Mouse (Mus musculus): ENCODE data around the gene Mpeg1. TPM values are rescaled to one million over a fixed set of nuclear protein-coding genes. Genes with fewer than 3 reads are reported as not detected.

The Mpeg1 gene
- polyA plus RNA-seq, 1 experiment: 2,361 TPM

DNA sequence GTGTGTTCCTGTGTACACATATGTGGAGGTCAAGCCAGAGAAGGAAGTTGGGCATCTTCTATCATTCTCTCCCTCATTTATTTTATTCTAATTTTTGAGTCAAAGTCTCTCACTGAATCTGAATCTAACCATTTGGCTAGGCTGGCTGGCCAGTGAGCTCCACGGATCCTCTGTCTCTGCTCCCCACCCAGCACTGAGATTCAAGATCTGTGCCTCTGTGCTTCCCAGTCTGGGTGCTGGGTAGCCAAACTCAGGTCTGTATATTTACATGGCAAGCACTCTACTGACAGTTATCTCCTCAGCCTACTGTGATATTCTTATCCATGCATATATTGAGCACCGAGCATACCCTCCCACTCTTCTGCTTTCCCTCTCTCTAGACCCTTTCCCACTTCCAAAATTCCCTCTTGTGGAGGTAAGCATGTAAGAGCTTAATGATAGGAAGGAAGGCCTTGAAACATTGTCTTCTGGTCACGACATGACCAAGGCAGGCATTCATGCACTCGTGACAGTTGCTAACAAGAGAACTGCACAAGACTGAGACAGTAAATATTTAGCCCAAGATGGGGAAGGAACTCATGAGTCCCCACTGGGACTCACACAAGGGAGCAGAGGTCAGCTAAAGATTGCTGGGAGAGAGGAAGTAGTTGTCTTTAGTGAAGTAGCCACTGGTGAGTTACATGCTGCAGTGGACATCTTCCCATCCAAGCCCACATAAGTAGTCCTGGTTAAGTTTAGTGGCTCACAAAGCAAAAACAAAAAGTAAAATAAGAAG lies 24.6 kb upstream of the Mpeg1 start:
- no peak overlapping the region for H3K4me3 ChIP-seq (ENCODE audit: insufficient read depth, low read length)
- peak overlapping the region; percentile 98 for H3K27ac ChIP-seq (ENCODE audit: insufficient read depth, low read depth, low read length)

DNA sequence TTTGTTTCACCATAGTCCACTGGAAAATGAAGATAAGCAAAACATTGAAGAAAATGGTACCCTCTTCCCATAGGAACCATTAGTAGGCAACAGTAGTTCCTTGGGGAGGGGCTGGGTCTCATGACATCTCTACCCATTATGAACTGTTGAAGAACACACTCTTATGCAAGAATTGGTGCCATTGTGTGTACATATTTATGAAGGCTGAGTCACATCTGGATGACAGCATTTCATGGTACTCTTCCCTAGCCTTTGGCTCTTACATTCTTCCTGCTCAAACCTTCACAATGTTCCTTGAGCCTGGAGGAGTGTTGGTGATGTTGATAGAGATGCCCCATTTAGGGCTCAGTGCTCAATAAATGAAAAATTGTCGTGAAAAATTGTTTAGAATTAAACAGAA lies 21.0 kb upstream of the Mpeg1 start:
- H3K27ac ChIP-seq (ENCODE audit: insufficient read depth, low read depth, low read length): peak overlapping the region; percentile 96
- H3K4me1 ChIP-seq (ENCODE audit: control insufficient read depth, insufficient read depth, low read length): peaks cover 53% of the 10 kb centered on the region
- TF ChIP-seq POLR2A (IDR thresholded peaks at IDR 0.05; ENCODE audit: borderline replicate concordance, low read depth, low read length): no peak
- no peak for TF ChIP-seq CTCF (IDR thresholded peaks at IDR 0.05; ENCODE audit: low read depth, low read length)
- H3K4me3 ChIP-seq (ENCODE audit: insufficient read depth, low read length): no peak overlapping the region

More for the DNA sequence above, 24.6 kb upstream of the Mpeg1 start:
- TF ChIP-seq POLR2A (IDR thresholded peaks at IDR 0.05; ENCODE audit: borderline replicate concordance, low read depth, low read length): no peak
- TF ChIP-seq CTCF (IDR thresholded peaks at IDR 0.05; ENCODE audit: low read depth, low read length): no peak
- H3K4me1 ChIP-seq (ENCODE audit: control insufficient read depth, insufficient read depth, low read length): peaks cover 48% of the 10 kb centered on the region

DNA sequence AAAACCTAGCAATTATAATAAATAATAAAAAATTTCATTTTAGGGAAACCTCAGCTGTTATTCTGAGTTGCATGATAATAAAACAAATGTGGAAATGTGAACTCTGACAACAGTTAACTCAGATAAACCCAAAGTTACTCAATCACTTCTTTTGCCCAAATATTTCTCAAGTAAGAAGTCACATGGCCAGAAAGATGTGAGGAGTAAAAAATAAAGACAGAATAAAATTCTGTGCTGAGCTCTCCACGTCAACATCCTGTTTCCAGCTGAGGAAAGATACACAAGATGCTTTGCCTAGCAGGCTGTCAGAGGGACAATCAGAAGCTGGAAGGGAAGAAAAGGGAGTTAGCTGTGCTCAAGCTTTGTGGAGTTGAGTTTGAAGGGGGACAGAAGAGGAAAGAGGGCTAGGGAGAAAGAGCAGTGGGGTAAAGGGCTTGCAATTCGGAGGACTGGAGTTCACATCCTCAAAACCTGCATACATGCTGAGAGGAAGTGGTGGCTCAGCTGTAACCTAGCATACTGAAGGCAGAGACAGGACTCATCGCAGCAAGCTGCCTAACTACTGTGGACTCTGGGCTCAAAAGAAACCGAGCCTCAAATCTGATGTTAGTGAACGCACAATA lies 20.4 kb upstream of the Mpeg1 start:
- TF ChIP-seq CTCF (IDR thresholded peaks at IDR 0.05; ENCODE audit: low read depth, low read length): no peak
- Histone ChIP-seq H3K4me3 (ENCODE audit: insufficient read depth, low read length) (peak overlapping the region; percentile 26), H3K4me1 (ENCODE audit: control insufficient read depth, insufficient read depth, low read length) (peaks cover 49% of the 10 kb centered on the region), H3K27ac (ENCODE audit: insufficient read depth, low read depth, low read length) (peak overlapping the region; percentile 100)

- TF ChIP-seq CTCF (IDR thresholded peaks at IDR 0.05; ENCODE audit: low read depth, low read length) (no peak), POLR2A (IDR thresholded peaks at IDR 0.05; ENCODE audit: borderline replicate concordance, low read depth, low read length) (no peak)
These were observed 18.0 kb upstream of the Mpeg1 start for GRCm38 (mm10) chr19:12442560-12442959.

GRCm38 (mm10) chr19:12445014-12445413 lies 15.6 kb upstream of the Mpeg1 start:
- no peak for TF ChIP-seq POLR2A (IDR thresholded peaks at IDR 0.05; ENCODE audit: borderline replicate concordance, low read depth, low read length)
- no peak for TF ChIP-seq CTCF (IDR thresholded peaks at IDR 0.05; ENCODE audit: low read depth, low read length)
- peaks cover 32% of the 10 kb centered on the region for H3K4me1 ChIP-seq (ENCODE audit: control insufficient read depth, insufficient read depth, low read length)
- H3K27ac ChIP-seq (ENCODE audit: insufficient read depth, low read depth, low read length): peak overlapping the region; percentile 60
- H3K4me3 ChIP-seq (ENCODE audit: insufficient read depth, low read length): no peak overlapping the region

More at GRCm38 (mm10) chr19:12442560-12442959, 18.0 kb upstream of the Mpeg1 start:
- Histone ChIP-seq H3K27ac (ENCODE audit: insufficient read depth, low read depth, low read length) (peak overlapping the region; percentile 96), H3K4me3 (ENCODE audit: insufficient read depth, low read length) (peak overlapping the region; percentile 22), H3K4me1 (ENCODE audit: control insufficient read depth, insufficient read depth, low read length) (peaks cover 41% of the 10 kb centered on the region)

- H3K4me1 ChIP-seq (ENCODE audit: control insufficient read depth, insufficient read depth, low read length): peaks cover 20% of the 10 kb centered on the region
- peak overlapping the region; percentile 90 for H3K27ac ChIP-seq (ENCODE audit: insufficient read depth, low read depth, low read length)
- TF ChIP-seq POLR2A (IDR thresholded peaks at IDR 0.05; ENCODE audit: borderline replicate concordance, low read depth, low read length) (no peak), CTCF (IDR thresholded peaks at IDR 0.05; ENCODE audit: low read depth, low read length) (no peak)
- H3K4me3 ChIP-seq (ENCODE audit: insufficient read depth, low read length): peak overlapping the region; percentile 52
These were observed 3.0 kb upstream of the Mpeg1 start for GRCm38 (mm10) chr19:12457401-12458066.

DNA sequence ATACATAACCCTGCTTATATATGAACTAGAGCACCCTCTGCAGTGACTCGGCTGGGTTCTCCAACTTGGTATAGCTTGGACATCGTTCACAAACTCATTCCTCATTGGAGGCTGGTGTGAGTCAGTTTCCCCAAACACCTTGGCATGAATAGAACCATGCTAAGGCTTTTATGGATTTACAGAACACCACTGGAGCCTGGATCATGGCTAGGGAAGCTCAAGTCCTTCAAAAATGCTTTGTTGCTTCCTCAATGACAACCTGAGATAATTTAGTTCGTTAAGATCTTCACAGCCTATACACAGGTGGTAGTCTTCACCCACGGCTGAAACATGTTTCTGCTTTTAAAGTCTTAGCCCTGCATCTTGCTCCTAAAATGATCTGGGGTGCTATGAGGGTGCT lies 1.1 kb upstream of the Mpeg1 start:
- H3K4me1 ChIP-seq (ENCODE audit: control insufficient read depth, insufficient read depth, low read length): peaks cover 20% of the 10 kb centered on the region
- H3K4me3 ChIP-seq (ENCODE audit: insufficient read depth, low read length): no peak overlapping the region
- H3K27ac ChIP-seq (ENCODE audit: insufficient read depth, low read depth, low read length): peak overlapping the region; percentile 100
- TF ChIP-seq POLR2A (IDR thresholded peaks at IDR 0.05; ENCODE audit: borderline replicate concordance, low read depth, low read length) (no peak), CTCF (IDR thresholded peaks at IDR 0.05; ENCODE audit: low read depth, low read length) (no peak)

DNA sequence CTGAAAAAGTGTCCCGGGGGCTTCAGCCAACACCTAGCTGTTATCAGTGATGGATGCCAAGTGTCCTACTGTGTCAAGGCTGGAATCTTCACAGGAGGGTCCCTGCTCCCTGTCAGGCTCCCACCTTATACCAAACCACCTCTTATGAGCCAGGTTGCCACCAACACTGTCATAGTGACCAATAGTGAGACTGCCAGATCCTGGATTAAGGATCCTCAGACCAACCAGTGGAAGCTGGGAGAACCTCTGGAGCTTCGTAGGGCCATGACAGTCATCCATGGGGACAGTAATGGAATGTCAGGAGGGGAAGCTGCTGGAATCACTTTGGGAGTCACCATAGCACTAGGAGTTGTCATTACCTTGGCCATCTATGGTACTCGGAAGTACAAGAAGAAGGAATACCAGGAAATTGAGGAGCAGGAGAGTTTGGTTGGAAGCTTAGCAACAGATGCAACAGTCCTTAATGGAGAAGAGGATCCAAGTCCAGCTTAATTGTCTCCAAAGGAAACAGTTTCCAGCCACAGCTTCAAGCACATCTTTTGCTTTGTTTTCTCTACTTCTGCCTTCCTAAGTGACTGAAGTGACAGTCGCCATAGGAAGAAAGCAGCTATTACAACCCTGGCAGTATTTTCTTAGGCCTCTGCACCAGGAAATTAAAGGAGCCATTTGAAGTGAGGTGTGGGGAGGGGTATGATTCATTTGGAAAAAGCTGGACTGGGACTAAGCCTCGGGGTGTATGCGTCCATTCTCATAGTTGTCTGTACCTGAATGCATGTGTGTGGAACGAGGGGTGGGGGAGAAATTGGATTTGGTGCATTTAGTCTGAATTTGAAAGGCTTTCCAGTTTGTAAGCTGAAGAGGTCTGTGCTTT lies 2.5 kb downstream of the Mpeg1 start:
- TF ChIP-seq POLR2A (IDR thresholded peaks at IDR 0.05; ENCODE audit: borderline replicate concordance, low read depth, low read length) (no peak), CTCF (IDR thresholded peaks at IDR 0.05; ENCODE audit: low read depth, low read length) (no peak)
- peak overlapping the region; percentile 100 for H3K27ac ChIP-seq (ENCODE audit: insufficient read depth, low read depth, low read length)
- H3K4me3 ChIP-seq (ENCODE audit: insufficient read depth, low read length): peak overlapping the region; percentile 87
- peaks cover 30% of the 10 kb centered on the region for H3K4me1 ChIP-seq (ENCODE audit: control insufficient read depth, insufficient read depth, low read length)

DNA sequence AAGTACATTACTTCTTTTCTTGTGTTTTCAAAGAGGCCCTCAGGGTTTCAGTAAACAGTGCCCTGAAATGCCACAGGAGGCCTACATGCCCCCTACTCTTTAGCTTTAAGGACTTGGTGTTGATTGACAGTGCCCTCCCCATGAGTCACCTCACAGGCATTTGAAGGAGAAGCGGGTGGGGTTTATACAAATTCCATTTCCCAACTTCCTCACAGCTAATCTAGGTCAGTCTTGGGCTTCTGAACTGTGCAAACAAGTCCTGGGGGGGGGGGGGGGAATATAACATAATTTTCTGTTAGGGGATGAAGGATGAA lies 3.1 kb downstream of the Mpeg1 start:
- Histone ChIP-seq H3K27ac (ENCODE audit: insufficient read depth, low read depth, low read length) (peak overlapping the region; percentile 100), H3K4me3 (ENCODE audit: insufficient read depth, low read length) (peak overlapping the region; percentile 87), H3K4me1 (ENCODE audit: control insufficient read depth, insufficient read depth, low read length) (peaks cover 34% of the 10 kb centered on the region)
- TF ChIP-seq POLR2A (IDR thresholded peaks at IDR 0.05; ENCODE audit: borderline replicate concordance, low read depth, low read length) (no peak), CTCF (IDR thresholded peaks at IDR 0.05; ENCODE audit: low read depth, low read length) (no peak)
